Mouse (Mus musculus) cerebellum, postnatal 10 days (tissue): ENCODE measurements around the gene Cgnl1.
A peak's percentile ranks its signal among the peaks of the same experiment; 100 is the strongest.

Experiments used
- DNase-seq, 2 experiments: peaks; one replicate each; pipeline ENCODE4 v3.0.0; 2021; ENCODE audit warnings: mixed read lengths in 2 of 2

The Cgnl1 gene

DNA sequence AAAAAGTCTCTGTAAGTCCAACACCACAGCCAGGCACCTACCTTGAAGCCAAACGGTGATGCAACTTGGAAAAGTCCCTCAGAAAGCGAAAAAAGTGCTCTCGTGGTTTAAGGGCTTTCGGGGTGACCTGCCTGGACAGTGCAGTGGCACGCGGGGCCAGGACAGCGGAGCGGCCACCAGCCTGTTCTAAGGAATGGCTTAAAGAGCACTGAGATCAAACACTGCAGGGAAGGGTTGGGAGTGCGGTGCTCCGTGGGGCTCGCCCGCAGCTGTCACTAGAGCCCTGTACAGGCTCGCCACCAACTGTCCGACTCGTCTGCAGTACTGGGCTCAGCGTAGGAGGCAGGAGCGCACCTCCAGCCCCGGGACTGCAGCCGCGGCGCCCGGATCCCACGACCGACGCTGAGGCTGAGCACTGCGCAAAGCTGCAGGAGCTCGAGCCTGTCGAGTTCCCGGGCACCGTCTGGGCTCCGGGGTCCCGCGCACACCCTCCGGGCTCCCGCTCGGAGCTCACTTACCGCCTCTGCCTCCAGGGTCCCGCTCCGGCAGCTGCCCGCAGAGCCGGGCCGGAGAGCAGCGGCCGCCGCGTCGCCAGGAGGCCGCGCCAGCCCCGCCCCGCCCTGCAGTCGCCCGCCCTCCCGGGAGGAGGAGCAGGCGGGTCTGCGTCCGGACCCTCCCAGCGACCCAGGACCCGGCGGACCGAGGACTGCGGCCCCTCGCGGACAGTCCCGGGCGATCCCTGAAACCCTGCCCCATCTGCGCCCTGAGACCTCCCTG, at the start of gene Cgnl1:
TSS of gene Cgnl1 (minus strand) at position 612 of the 777 bp plus-strand sequence.
- DNase-seq: peak; percentile 48 to 63

GRCm38 (mm10) chr9:71818453-71818852, 47.1 kb upstream of the Cgnl1 start:
- DNase-seq: no peak

GRCm38 (mm10) chr9:71816121-71816520, 44.7 kb upstream of the Cgnl1 start:
- no peak for DNase-seq

- DNase-seq: no peak
Observed at GRCm38 (mm10) chr9:71813565-71813964, 42.2 kb upstream of the Cgnl1 start.

GRCm38 (mm10) chr9:71812914-71813313, 41.5 kb upstream of the Cgnl1 start:
- no peak for DNase-seq

- no peak for DNase-seq
Observed at GRCm38 (mm10) chr9:71812402-71812801, 41.0 kb upstream of the Cgnl1 start.

GRCm38 (mm10) chr9:71811404-71811803, 40.0 kb upstream of the Cgnl1 start:
- DNase-seq: no peak

DNA sequence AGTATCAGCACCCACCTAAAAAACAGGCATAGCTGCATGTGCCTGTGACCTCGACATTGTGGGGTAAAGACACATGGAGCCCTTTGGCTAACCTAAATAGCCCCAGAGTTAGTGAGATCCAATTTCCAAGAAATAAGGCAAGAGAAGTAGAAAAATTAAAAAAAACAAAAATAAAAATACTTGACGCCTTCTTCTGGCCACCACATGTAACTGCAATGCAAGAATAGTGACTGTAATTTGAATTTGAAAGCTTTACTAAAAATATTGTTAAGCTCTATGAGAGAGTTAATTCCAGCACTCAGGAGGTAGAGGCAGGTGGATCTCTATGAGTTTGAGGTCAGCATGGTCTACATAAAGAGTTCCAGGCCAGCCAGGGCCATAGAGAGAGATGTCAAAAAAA, 39.3 kb upstream of the Cgnl1 start:
- DNase-seq: no peak

DNA sequence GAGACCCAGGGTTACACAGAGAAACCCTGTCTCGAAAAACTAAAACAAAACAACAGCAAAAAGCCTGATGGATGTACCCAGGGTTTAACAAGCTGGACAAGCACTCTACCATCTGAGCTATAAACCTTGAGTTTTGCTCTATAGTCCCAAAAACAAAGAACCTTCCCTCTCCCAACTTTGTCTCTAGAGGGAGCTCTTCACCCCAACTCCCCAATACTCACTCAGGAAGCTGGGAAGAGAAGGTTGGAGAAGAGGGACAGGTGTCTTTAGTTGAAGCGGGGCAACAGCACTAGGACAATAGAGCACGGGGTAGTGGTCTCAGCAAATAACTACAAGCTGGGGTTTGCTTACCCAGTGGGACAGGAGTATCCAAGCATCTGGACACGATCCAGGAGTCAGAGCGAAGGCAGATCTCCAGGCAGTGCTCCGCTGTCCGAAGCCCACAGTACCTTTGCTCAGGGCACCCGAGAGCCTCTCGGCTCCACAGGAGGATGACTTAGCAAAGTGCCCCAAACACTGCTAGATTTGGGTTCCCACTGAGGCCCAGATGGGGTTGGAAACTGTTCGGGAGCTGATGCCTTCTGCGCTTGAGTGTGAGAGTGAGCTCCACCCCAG, 37.3 kb upstream of the Cgnl1 start:
- peak; percentile 19 to 51 for DNase-seq

DNA sequence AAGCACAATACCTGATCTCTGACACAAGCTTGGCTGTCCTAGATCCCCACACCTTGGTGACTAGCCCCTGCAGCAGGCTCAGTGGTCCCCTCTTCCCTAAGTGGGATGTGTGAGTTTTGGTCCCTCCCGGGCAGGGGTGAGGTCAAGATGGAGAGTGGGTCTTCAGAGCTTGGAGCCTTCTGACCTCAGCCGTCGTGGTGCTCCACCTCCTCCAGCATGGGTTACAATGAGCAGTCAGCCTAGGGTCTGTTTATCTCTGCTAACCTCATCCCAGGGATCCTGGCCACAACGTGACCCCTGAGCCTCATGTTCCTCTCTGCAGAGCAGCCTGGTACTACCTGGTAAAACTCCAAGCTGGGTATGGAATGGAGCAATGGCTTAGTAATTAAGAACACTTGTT, 36.4 kb upstream of the Cgnl1 start:
- no peak for DNase-seq

DNA sequence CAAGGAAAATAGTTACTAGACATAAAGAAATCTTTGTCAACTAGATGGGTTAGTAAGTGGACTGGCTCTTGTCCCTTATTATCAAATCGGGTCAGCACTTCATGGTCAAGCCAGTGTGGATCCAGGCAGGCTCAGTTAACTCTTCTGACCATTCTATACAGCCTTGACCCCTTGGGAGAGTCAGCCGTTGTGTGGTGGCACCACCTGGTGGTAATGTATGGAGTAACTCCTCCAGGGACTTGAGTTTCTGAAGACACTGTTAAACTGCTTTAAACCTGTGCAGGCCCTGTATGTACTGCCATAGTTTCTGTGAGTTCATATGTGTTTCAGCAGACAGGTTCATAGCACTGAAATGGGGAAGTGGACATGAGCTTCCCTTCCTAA, 35.0 kb upstream of the Cgnl1 start:
- peak; percentile 92 to 94 for DNase-seq

DNA sequence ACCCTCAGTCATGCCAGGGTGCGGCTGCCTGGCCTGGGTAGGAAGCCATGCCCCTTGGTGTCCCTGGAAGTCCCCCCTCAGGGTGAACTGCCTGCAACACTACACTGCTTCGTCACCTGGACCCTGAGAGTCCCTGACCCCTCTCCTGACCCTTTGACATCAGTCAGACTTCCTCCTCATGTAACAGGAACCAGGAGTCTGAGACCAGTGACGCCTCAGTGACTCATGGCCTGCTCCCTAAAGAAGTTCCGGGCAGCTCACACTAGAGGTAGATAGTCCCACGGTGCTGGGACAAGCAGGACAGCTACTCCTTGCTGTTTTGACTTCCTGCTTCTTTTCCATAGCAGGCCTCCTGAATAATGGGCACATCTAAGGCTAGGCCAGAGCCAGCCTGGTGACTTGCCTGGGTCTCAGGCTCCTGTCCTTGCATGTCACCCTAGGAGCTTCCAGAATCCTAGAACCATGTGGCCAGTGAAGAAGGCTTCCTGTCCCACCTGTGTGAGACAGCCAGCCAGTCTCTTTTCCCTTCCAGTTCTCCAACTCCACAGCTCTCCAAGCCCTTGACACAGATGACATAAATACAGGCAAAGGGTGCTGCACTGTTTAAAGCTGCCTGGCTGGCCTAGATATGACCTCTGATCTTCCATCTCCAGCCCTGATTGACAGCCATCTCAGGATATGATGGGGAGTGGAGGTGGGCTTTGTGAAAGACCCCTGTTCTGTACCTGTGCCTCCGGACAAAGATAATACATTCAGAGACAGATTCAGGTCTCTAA, 34.4 kb upstream of the Cgnl1 start:
- DNase-seq: no peak

- DNase-seq: no peak
Observed at GRCm38 (mm10) chr9:71804116-71804515, 32.7 kb upstream of the Cgnl1 start.

DNA sequence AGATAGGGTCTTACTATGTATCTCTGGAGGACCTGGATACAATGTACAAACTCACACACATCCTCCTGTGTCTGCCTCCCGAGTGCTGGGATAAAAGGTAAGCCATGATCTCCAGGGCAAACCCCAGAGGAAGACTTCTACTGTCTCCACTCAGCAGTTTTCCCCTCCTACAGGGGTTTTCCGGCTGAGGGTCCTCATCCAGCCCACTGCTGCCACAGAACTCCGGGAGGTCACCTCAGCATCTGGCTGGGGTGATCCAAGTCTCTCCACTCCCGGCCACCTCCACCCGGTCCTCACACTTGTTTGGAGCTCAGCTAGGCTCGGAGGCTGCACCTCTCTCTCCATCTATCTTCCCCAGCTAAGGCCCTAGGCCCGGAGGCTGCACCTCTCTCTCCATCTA, 31.9 kb upstream of the Cgnl1 start:
- DNase-seq: no peak

- no peak for DNase-seq
Observed at GRCm38 (mm10) chr9:71799598-71799997, 28.2 kb upstream of the Cgnl1 start.

- peak; percentile 41 to 43 for DNase-seq
Observed at GRCm38 (mm10) chr9:71798176-71798575, 26.8 kb upstream of the Cgnl1 start.

GRCm38 (mm10) chr9:71777404-71777803, 6.0 kb upstream of the Cgnl1 start:
- DNase-seq: no peak

DNA sequence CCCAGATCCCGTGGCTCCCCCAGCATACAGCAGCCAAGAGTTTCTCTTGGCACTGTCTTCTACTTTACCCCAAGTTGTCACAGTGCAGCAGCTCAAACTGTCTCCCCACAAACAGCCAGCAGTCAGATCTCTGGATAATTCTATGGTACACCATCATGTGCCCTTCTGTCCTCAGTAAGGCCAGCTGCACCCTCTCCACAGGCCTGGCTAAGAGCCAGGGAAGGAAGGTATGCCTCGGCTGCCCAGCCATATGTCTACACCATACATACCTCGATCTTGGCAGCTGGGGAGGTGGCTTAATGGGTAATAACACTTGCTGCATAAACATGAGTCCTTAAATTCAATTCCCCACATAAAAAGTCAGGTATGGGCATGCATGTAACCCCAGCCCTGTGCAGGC, 4.9 kb upstream of the Cgnl1 start:
- DNase-seq: peak; percentile 70

DNA sequence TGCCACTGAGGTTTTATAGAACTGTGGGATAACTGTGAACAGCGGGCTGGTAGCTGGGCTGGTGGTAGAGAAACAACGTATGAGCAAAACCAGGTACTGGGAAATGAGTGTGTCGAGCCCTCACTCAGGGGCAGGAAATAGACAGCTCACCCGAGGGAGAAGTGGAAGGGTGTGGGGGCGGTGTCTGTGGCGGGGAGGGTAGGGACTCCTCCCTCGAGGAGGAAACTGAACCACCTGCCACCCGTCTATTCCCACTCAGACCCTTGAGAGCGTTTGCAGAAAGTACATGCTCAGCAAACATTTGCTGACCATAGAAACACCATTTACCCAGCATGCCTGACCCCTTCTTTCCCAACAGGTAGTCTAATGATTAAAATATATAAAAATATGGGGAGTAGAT, 2.2 kb upstream of the Cgnl1 start:
- DNase-seq: no peak

DNA sequence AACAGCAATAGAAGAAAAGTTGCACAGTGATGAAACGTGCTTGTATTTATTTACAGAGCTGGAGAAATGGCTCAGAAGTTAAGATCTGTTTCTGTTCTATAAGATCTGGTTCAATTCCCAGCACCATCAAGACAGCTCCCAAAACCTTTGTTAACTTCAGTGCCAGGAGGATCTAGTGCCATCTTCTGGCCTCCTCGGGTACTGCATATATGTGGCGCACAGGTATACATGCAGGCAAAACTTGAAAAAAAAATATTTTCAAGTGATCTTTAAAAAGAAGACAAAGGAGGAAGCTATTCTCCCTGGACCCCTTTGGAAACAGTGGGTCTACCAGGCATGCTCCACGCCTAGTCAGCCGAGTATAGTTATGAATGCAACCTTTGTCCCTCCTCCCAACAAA, 936 bp upstream of the Cgnl1 start:
- DNase-seq: peak; percentile 54 to 73

- DNase-seq: no peak
Observed at GRCm38 (mm10) chr9:71770484-71770883, 918 bp downstream of the Cgnl1 start.

- DNase-seq: no peak
Observed at GRCm38 (mm10) chr9:71769701-71770100, 1.7 kb downstream of the Cgnl1 start.

DNA sequence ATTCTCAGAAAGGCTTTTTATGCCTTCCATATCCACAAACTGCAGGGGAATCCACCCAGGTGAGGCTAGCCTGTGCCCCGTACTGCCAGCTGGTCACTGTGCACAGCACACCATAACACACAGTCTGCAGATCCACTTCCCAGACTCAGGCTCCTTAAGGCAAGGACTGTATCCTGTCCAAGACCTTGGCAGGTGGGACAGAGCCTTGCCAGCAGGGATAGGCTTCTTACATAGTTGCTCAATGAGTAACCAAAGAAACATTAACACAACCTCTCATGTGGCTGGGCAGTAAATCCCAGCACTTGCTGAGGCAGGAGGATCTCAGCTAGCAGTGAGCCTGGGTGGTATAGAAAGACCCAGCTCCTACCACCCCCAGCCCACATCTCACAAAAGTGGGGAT, 3.3 kb downstream of the Cgnl1 start:
- DNase-seq: peak in 1 of 2 experiments; percentile 26

- no peak for DNase-seq
Observed at GRCm38 (mm10) chr9:71766902-71767301, 4.5 kb downstream of the Cgnl1 start.
